Mouse (Mus musculus) left cerebral cortex, adult 2 months (tissue): ENCODE measurements around the gene Cdk10. TPM values are rescaled to one million over a fixed set of nuclear protein-coding genes. Genes with fewer than 3 reads are reported as not detected.
"Not testable (repeated sequence)": the region's sequence is repeated elsewhere in the genome, so short reads cannot be mapped to it uniquely, and the experiment has no call there.

Experiments
- DNase-seq, 2 experiments: peaks; one replicate each; pipeline ENCODE4 v3.0.0; 2021 to 2022; ENCODE audit warnings: low spot score in 2 of 2, mixed read lengths in 1 of 2; ENCODE audit errors: extremely low spot score in 1 of 2
- H3K27ac ChIP-seq: fragments of 200-600 bp; 2 replicates; pipeline ENCODE4 v1.8.1; 2022
- H3K4me3 ChIP-seq: fragments of 200-600 bp; 2 replicates; pipeline ENCODE4 v1.8.1; 2022
- CTCF ChIP-seq: fragments of 200-600 bp; IDR thresholded peaks from 2 replicates; pipeline ENCODE4 v1.8.1; 2022; ENCODE audit warnings: antibody characterized with exemption, mild to moderate bottlenecking, moderate library complexity
- intact Hi-C: fragments of 180-260 bp; cut with DNase I; formaldehyde crosslinking; loops from one replicate; pipeline ENCODE4 v1.15.1; 2025
- total RNA-seq, 2 experiments: library from RNA; stranded (reverse); gene quantifications; 2 replicates each; pipeline ENCODE4 v1.2.3; 2021

The Cdk10 gene
- total RNA-seq, 2 experiments from 2014 or later: 101 to 111 TPM

DNA sequence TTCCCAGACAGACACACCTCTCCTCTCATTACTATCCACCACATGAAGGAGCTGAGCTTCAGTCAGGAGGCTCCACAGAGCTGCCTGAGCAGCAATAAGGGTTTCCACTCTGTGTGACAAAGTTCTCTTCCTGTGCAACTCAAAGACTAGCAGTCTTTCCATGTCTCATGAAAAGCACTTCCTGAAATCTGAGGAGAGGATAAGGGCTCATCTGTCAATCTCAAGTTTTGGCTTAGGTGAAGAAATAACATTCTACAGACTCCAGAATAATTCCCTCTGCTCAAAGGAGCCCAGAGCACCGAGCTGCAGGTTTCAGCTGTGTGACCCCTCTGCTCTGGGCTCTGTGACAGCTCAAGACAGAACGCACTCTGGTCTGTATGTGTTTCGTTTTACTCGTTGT, 28.3 kb downstream of the Cdk10 start:
- TF ChIP-seq CTCF: no peak
- Histone ChIP-seq H3K4me3 (peak overlapping the region; percentile 99), H3K27ac (0 out of 2 replicates have a peak overlapping the region, but pooled peaks have one; percentile 15)
- DNase-seq: no peak
- intact Hi-C loops: loop anchor here (10.0 kb wide), 1 partner anchor 112 kb away; no protein-coding TSS in a partner anchor

DNA sequence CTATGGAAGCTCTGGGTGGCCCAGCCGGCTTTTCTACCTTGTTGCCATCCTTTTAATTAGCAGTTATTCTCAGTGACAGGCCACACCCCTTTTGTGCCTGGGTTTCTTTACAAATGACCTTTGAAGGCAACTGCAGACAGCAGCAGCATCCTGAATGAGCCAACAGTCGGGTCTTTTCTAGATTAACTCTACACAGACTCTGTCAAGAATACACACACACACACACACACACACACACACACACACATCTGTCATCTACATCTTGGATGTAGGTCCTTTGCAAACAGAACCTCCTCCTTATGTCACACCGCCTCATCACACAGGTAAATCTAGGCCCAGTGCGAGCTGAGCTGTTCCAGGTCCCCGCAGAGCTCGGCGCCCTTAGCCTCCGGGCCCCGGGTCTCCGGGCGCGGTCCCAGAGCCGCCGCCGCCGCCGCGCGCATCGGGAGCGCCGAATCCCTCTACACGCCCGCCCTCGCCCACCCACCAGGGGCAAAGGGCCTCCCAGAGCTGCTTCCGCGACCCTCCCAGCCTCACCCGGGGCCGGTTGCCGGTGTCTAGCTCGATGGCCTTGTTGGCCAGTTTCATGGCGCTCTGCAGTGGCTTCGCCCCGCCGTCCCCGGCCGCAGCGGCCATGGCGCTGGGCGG, 28.9 kb downstream of the Cdk10 start:
- peak overlapping the region; percentile 99 for H3K4me3 ChIP-seq
- TF ChIP-seq CTCF: no peak
- H3K27ac ChIP-seq: peak overlapping the region; percentile 98
- intact Hi-C loops: loop anchor here (1.0 to 10.0 kb wide), 2 partner anchors 18 to 111 kb away; no protein-coding TSS in a partner anchor
- DNase-seq: no peak

- intact Hi-C loops: loop anchor here (1.0 to 10.0 kb wide), 2 partner anchors 19 to 111 kb away; no protein-coding TSS in a partner anchor
- TF ChIP-seq CTCF: no peak; the same call in 1 of the 2 replicates
Measured at GRCm38 (mm10) chr8:123254099-123254885, 29.6 kb downstream of the Cdk10 start, which contains the start of the genes Zfp276 and Vps9d1. Zfp276 (plus strand) TSS chr8:123254195. Vps9d1 (minus strand) TSS chr8:123254348.

GRCm38 (mm10) chr8:123255170-123255569, 30.5 kb downstream of the Cdk10 start:
- DNase-seq: no peak
- intact Hi-C loops: loop anchor here (10.0 kb wide), 1 partner anchor 110 kb away; no protein-coding TSS in a partner anchor
- TF ChIP-seq CTCF: no peak; the same call in none of the 2 replicates
- peak overlapping the region; percentile 98 for H3K27ac ChIP-seq
- peak overlapping the region; percentile 99 for H3K4me3 ChIP-seq

More at GRCm38 (mm10) chr8:123254099-123254885, 29.6 kb downstream of the Cdk10 start, which contains the start of the genes Zfp276 and Vps9d1:
- H3K27ac ChIP-seq: peak within 1 kb of the TSS; percentile 98
- H3K4me3 ChIP-seq: peak within 1 kb of the TSS; percentile 99
- DNase-seq: peak; percentile 85 to 88

DNA sequence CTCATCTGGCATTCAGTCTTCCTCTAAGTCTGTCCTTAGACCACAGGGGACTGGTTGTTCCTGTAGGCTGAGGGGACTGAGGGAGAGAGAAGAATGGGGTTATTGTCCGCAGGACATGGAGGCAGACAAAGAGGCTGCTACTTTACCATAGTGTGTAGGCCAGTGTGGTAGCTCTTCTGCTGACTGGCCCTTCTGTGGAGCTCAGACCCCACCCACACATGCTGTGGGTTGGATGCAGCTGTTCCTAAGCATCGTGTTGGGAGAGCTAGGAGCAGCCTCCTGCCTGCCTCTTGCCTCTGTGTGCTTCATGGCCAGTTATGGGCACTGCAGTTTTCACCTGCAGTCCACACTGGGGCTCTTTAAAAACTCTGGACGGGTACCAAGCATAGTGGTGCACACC, 32.5 kb downstream of the Cdk10 start:
- intact Hi-C loops: loop anchor here (10.0 kb wide), 1 partner anchor 108 kb away; no protein-coding TSS in a partner anchor
- peak; percentile 29 to 37 for DNase-seq
- peak overlapping the region; percentile 80 for H3K27ac ChIP-seq
- H3K4me3 ChIP-seq: no peak overlapping the region
- no peak for TF ChIP-seq CTCF

DNA sequence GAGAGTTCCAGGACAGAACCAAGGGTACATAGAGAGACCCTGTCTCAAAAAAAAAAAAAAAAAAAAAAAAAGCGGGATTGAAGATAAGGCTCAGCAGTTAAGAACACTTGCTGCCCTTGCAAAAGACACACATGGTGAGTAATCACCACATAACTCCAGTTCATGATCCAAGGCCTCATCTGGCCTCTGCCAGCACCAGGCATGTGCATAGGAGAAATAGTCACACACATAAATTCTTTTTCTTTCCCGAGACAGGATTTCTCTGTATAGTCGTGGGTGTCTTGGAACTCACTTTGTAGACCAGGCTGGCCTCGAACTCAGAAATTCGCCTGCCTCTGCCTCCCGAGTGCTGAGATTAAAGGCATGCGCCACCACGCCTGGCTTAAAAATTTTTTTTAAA, 33.0 kb downstream of the Cdk10 start:
- intact Hi-C loops: loop anchor here (10.0 kb wide), 1 partner anchor 107 kb away; no protein-coding TSS in a partner anchor
- H3K27ac ChIP-seq: peak overlapping the region; percentile 28; the same call in 1 of the 2 replicates
- H3K4me3 ChIP-seq, DNase-seq: not testable (repeated sequence)

GRCm38 (mm10) chr8:123267926-123268656, 43.4 kb downstream of the Cdk10 start:
- no peak for TF ChIP-seq CTCF
- intact Hi-C loops: no loop called here
- no peak overlapping the region for H3K27ac ChIP-seq
- DNase-seq: no peak
- no peak overlapping the region for H3K4me3 ChIP-seq

- Histone ChIP-seq H3K4me3 (no peak overlapping the region), H3K27ac (no peak overlapping the region)
- TF ChIP-seq CTCF: no peak
- intact Hi-C loops: no loop called here
- DNase-seq: no peak
Measured at GRCm38 (mm10) chr8:123271147-123271546, 46.5 kb downstream of the Cdk10 start.

- intact Hi-C loops: no loop called here
- Histone ChIP-seq H3K27ac (no peak overlapping the region), H3K4me3 (no peak overlapping the region)
- no peak for DNase-seq
- TF ChIP-seq CTCF: no peak
Measured at GRCm38 (mm10) chr8:123271901-123272300, 47.3 kb downstream of the Cdk10 start.

GRCm38 (mm10) chr8:123274447-123274846, 49.8 kb downstream of the Cdk10 start:
- no peak for DNase-seq
- no peak overlapping the region for H3K27ac ChIP-seq
- intact Hi-C loops: no loop called here
- no peak for TF ChIP-seq CTCF
- H3K4me3 ChIP-seq: no peak overlapping the region

- no peak for TF ChIP-seq CTCF
- Histone ChIP-seq H3K4me3 (no peak overlapping the region), H3K27ac (no peak overlapping the region)
- DNase-seq: no peak
- intact Hi-C loops: no loop called here
Measured at GRCm38 (mm10) chr8:123275096-123275495, 50.5 kb downstream of the Cdk10 start.
